Mouse (Mus musculus): ENCODE results near the gene Sel1l3.

The Sel1l3 gene

DNA sequence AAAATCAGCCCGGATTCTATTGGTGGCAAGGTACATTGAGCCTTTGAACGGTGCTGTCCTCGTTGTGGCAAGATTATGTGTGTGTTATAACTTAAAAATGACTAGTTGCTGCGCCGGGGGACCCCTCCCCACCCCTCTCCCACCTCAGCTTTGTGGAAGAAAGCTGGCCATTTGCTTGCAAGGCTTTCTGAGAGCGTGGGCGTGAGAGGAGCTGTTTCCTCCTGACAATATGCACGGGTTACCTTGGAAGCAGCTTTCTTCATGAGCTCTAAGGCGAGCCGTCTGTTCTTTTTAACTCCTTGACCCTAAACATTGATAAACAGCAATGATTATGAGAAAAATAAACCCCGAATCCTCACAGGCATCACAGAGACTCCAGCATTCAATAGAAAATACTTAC lies 74.2 kb downstream of the Sel1l3 start:
- DNase-seq, result no peak

GRCm38 (mm10) chr5:53139140-53139539 lies 74.6 kb downstream of the Sel1l3 start:
- DNase-seq, result no peak

GRCm38 (mm10) chr5:53138025-53138424 lies 75.7 kb downstream of the Sel1l3 start:
- DNase-seq, result no peak

- no peak for DNase-seq
Measured at GRCm38 (mm10) chr5:53135984-53136383, 77.7 kb downstream of the Sel1l3 start.

DNA sequence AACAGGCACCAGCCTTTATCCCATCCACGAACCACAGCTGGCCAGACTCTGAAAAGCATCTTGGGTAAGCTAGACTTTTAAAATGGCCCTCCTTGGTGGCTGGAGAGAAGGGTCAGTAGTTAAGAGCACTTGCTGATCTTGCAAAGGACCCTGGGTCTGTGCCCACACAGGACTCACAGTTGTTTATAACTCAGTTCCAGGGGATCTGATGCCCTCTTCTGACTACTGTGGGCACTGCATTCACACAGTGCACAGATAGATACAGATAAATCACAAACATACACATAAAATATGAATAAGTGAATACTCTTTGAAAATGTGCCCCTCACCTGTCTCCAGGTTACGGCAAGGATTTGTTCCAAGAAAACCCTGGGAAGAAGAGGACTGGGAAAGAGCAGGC lies 79.7 kb downstream of the Sel1l3 start:
- no peak for DNase-seq

DNA sequence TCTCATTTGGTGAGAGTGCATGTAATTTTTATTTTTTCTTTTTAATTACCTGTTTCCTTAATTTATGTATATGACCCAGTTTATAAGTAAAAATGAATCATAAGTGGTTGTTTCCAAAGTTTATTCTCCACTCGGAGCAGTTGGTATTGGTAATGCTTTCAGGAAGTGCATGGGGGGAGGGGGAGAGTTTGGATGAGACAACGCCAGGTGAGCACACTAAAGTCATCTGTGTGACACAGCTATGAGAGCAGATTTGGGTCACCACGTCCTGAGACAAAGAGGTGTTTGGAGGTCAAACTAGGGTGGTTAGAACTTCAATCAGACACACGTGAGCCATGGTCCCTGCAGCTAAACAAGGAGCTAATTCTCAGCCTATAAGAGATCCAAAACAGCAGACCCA lies 89.0 kb downstream of the Sel1l3 start:
- no peak for DNase-seq

DNA sequence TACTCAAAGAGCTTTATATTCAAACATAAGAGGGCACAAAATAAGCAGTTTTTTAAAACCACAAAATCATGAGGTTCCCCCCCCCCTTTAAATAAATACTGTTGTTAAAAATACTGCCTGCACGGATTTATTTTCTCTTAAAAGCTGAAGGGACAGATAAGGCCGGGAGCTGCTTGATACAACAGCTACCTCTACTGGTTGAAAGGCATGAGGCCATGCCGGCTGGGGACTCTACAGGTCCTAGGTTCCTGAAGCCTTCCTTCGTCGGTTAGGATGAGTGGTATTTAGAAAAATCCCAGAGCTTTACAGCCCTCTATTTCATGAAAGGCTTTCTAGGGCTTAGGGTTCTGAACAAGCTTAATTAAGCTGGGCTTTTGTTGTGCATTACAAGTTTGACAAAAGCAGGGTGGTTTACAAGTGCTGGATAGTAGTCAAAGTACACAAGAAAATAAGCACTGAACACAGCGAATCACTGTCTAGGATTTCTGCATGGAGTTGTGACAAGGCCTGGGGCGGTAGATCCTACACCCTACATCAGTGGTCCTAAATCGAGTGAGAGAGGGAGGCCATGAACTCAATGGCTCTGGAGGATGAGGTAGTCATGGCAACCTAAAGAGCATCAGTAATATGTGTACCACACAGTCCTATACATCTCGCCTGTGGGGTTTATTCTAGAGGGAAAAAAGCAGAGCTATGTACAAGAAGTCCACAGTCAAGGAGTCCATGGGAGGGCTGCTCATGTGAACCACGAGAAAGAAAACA lies 90.0 kb downstream of the Sel1l3 start:
- DNase-seq, result peak; percentile 43 to 63

GRCm38 (mm10) chr5:53119689-53120088 lies 94.0 kb downstream of the Sel1l3 start:
- peak; percentile 14 to 43 for DNase-seq

- DNase-seq, result no peak
Measured at GRCm38 (mm10) chr5:53118212-53118611, 95.5 kb downstream of the Sel1l3 start.

- no peak for DNase-seq
Measured at GRCm38 (mm10) chr5:53114616-53115267, 99.0 kb downstream of the Sel1l3 start.

GRCm38 (mm10) chr5:53112942-53113341 lies 100.8 kb downstream of the Sel1l3 start:
- no peak for DNase-seq

DNA sequence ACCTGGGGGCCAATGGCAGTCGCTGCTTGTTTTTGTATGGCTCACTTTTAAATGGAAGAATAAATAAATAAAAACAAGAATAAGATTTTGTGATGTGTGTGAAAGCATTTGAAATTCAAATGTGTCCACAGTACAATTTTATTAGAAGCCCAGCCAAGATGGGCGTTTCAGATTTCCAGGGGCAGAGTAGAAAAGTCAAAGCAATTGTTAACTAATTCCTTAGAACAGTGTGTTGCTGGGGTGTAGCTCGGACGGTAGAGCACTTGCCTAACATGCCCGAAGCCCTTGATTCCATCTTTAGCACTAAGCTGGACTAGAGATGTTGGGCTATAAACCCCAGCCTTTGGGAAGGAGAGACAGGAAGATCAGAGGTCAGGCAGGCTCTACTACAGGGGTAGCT lies 102.7 kb downstream of the Sel1l3 start:
- no peak for DNase-seq

GRCm38 (mm10) chr5:53110225-53110624 lies 103.5 kb downstream of the Sel1l3 start:
- no peak for DNase-seq

- no peak for DNase-seq
Measured at GRCm38 (mm10) chr5:53108668-53109067, 105.1 kb downstream of the Sel1l3 start.

GRCm38 (mm10) chr5:53108026-53108425 lies 105.7 kb downstream of the Sel1l3 start:
- DNase-seq, result no peak

DNA sequence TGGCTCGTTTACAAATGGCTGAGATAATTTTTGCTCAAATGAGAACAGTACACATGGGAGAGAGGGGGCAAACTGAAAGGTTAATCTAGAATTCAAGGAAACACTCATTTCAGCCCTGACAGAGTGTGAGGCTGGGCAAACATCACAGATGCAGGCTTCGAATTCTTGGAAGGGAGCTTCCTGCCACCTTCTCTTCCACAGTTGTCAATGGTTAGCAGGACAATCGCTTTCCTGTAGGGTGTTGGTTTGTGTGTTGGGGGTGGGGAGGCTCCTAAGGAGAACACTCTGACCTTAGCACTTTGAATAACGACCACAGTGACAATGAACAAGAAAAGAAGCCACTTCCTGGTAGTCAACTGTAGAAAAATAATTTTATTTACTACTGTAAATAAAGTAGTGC lies 107.0 kb downstream of the Sel1l3 start:
- DNase-seq, result no peak

DNA sequence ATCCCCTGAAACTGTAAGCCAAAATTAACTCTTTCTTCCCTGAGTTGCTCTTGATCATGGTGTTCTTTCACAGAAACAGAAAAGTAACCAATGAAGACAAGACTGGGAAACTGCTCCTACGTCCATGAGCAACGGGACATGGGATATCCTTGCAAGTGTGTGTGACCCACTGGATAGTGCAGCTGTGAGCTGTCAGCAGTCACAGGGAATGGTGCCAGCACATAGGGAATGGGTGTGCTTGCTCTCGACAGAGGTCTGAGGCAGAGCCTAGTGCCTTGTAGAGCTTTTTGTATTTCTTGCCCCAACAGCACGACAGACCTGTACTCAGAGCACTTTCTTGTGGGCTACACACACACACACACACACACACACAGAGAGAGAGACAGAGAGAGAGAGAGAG lies 107.6 kb downstream of the Sel1l3 start:
- DNase-seq, result peak; percentile 57 to 82

DNA sequence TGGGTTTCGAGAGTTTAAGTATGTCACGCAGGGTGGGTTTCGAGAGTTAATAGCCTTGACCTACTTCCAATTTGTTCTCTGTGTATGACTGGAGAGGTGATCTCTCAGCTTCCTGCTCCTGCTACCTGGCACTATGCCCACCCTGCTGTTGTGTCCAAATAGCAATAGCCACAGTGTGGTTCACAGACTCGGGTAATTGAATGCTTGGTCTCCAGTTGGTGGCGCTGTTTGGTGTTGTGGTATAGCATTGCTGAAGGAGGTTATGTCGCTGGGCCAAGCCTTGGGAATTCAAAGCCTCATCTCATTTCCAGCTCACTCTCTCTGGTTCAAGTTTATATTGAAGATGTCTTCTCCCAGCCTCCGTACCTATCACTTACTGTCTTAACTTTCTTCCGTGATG lies 108.0 kb downstream of the Sel1l3 start:
- peak; percentile 33 to 49 for DNase-seq

GRCm38 (mm10) chr5:53104177-53104855 lies 109.4 kb downstream of the Sel1l3 start:
- DNase-seq, result no peak

DNA sequence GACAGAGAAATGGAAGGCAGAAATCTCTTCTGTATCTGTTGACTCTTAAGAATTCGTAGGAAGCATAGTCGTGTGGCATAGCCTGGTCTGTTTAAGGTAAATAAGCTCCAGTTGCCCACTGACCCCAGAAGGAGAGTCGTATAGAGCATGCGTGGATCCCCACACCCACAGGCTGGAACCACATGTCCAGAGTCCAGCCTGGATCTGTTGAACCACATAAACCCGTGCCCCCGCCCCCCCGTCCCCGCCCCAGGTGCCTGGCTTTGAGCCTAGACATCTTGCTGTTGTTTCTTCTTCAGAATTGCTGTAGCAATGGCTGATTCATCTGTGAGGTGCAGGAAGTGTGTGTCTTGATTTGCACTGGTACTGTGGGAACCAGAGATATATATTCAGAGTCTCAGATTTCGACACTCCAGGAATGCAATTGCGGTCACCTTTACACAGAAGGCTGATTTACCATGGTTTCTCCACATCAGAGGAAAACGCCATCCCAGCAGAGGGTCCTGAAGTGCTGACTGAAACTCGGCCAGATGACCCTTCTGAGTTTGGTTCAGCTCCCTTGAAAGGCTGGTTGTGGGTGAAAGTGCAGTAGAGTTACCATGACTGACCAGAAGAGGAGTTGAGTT lies 111.8 kb downstream of the Sel1l3 start:
- DNase-seq, result no peak

DNA sequence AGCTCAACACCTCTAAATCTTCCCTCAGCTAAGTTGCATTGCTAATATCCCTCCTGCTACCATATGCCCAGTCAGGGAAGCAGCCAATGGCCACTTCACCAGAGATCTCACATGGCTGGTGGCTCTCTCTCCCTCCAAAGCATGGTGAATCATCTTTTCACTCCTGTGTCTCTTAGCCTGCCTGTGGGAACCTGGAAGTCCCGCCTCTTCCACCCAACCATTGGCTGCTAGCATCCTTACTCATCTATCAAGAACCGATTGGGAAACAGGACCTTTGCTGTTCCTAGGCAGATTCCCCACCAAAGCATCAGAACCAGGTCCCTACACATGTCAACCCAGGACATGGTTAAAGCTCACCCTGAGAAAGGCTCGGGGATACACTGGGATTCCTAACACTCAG lies 122.4 kb downstream of the Sel1l3 start:
- no peak for DNase-seq

DNA sequence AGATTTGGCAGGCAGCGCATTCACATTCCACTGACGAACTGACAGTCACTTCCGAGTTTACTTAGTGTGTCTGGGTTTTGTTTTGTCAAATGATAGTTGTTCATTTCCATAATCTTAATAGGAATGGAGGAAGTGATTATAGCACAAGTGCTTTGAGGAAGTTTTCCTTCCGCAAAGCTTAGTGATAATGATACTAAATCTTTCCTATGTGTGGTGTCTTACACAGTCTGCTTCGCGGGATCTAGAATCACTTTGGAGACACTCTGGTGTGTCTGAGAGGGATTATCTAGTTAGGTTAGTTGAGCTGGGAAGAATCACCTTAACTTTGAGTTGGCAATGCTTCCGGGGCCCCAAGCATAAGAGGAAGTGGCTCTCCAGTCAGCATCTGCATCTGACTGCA lies 126.3 kb downstream of the Sel1l3 start:
- DNase-seq, result no peak

GRCm38 (mm10) chr5:53078453-53078852 lies 135.3 kb downstream of the Sel1l3 start:
- no peak for DNase-seq

- no peak for DNase-seq
Measured at GRCm38 (mm10) chr5:53074553-53074952, 139.2 kb downstream of the Sel1l3 start.

Data from lung, postnatal 4 days (tissue).